Mouse (Mus musculus) thymus, postnatal 4 days (tissue): ENCODE results near the gene Spag9.

Source experiments
- DNase-seq: peaks from one replicate; pipeline ENCODE4 v3.0.0; 2021

Gene Spag9

GRCm38 (mm10) chr11:94134076-94134838 is 138.4 kb downstream of the Spag9 start:
- no peak for DNase-seq

GRCm38 (mm10) chr11:94135581-94136001 is 139.7 kb downstream of the Spag9 start:
- no peak for DNase-seq

DNA sequence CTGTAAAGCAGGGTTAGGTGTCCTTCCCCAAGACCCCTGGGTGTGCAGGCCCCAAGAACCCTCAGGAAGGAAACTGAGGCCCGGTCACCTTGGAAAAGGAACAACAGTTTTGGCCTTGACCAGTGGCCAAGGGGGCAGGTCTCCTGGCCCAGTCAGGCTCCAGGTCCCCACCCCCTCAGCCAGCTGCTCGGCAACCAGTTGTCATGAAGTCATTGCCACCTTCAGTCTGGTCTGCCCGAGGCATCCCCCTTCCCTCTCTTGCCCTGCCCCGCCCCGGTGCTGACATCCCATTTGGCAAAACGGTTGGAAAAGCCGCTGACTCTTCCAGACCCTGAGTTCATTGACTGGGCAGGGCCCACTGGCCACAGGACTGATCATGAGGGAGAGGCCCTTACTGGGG is 140.8 kb downstream of the Spag9 start:
- DNase-seq: no peak

DNA sequence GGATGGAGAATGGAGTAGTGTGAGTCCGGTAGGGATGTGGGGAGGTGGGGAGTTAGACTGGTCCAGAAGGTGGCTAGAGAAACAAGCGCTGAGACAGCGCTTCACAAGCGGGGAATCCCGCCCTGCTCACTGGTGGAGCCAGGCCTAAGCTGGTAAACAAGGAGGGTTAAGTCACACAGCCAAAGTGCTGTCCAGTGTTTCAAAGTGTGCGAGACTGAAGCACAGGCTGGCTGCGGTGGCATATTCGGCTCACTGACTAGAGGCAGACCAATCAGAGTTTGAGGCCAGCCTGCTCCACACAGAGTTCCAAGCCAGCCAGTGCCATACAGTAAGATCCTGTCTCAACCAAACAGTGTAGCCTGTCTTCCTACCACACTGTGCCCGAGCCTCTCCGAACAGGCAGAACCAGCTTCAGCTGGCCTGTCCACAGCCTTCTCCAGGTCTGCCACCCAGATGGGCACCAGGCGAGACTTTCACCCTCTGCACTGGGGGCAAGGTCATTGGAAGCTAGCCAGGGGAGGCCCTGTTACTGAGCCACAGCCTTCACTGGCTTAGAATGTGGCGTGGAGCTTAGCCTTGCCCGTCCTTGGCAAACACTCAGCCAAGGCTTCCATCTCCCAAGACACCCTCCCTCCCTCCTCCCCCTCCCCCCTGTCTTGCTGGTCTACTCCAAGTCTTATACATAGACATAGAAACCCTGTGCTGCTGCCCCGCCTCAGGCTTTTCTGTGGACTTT is 141.6 kb downstream of the Spag9 start:
- no peak for DNase-seq

DNA sequence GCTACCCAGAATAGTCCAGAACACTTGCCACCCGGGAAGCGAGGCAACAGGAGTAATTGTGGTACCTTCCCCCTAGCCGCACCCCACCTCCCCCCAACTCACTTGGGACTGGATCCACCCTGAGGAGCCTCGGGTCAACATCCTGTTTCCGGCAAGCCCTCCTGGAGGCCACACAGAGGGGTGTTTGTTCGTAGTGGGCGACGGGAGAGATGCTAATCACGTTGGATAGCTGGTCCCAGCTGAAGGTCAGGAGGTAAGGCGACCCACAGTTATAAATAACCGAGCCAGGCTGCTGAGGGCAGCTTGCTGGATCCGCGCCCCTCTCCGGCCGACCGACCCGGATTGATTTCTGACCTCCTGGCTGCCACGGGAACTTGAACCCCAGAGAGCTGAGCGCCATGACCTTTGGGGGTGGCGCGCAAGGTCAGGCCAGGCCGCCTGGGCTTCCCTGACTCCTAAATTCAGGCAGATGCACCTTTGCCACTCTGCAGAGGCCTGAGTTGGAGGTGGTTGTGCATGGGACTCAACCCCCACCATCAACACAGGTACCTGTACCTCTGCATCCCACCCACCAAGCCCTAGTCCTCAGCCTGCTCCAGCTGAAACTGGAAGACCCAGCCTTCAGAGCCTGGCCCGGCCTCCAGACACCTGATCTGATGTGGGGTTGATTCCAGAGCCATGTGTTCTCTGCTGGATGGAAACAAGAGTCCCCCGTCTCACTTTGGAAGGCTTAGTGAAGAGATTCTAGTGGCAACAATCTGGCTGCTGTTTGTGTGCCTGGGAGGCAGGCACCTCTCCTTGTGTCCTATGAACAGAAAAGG is 142.7 kb downstream of the Spag9 start:
- DNase-seq: no peak

DNA sequence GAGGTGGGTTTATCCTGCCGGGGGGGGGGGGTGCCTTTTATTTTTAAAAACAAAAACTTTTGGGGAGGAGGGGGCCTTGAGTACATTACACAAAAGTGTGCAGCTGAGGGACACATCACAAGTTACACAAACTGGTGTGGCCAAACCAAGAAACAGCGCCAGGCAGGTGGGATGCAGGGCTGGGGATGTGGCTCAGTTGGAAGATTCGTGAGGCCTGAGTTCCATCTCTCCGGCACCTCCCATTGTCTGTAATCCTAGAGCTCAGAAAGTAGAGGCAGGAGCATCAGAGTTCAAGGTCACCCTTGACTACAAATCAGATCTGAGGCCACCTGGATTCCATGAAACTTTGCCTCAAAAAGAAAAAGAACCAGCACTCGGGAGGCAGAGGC is 143.3 kb downstream of the Spag9 start:
- no peak for DNase-seq

- no peak for DNase-seq
These were observed 144.6 kb downstream of the Spag9 start for GRCm38 (mm10) chr11:94140540-94140939.

- no peak for DNase-seq
These were observed 145.7 kb downstream of the Spag9 start for GRCm38 (mm10) chr11:94141564-94141963.

DNA sequence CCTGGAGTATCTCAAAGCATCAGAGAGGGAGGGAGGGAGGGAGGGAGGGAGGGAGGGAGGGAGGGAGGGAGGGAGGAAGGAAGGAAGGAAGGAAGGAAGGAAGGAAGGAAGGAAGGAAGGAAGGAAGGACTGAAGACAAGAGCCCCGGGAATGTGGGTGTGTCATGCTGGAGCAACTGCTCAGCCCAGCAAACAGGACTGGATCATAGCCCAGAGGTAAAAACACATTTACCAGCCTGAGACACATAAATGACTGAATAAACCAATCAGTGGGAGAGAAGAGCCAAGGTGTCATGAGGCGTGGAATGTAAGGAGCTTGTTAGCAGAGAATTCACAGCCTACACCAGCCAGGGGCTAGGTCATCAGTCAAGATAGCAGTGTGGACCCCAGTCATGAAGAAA is 147.4 kb downstream of the Spag9 start:
- DNase-seq: no peak

DNA sequence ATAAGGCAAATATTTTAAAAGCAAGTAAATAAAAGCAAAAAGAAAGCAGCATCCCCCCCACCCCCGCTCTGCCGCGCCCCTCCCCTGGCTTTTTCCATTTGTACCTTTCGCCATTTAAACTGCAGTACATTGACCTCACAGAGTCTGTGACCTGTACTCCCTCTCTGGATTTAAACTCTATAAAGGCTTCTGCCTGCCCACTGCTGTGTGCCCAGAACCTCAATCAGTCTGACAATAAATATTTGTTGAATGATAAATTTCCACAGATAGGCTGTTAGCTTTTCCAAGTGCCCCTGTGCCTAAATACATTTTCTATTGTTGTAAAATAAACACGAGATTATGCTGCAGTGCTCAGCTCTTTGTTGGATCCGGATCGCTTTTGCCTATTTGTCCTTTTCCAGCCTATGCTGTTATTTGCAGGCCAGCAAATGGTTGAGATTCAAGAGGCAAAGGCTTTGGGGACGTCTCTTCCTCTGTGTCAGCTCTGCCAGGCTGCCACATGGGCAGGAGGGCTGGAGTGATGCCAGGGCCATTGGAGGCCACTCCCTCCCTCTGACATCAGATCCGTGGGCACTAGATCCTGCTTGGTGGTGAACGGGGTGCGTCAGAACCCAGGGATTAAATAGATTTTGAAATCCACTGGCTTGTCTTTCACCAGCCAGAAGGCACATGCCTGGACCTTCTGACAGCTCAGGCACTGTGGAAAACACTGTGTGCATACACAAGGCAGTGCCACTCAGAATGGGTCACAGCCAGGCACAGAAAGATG is 149.1 kb downstream of the Spag9 start:
- no peak for DNase-seq

GRCm38 (mm10) chr11:94146049-94146605 is 150.2 kb downstream of the Spag9 start:
- no peak for DNase-seq

DNA sequence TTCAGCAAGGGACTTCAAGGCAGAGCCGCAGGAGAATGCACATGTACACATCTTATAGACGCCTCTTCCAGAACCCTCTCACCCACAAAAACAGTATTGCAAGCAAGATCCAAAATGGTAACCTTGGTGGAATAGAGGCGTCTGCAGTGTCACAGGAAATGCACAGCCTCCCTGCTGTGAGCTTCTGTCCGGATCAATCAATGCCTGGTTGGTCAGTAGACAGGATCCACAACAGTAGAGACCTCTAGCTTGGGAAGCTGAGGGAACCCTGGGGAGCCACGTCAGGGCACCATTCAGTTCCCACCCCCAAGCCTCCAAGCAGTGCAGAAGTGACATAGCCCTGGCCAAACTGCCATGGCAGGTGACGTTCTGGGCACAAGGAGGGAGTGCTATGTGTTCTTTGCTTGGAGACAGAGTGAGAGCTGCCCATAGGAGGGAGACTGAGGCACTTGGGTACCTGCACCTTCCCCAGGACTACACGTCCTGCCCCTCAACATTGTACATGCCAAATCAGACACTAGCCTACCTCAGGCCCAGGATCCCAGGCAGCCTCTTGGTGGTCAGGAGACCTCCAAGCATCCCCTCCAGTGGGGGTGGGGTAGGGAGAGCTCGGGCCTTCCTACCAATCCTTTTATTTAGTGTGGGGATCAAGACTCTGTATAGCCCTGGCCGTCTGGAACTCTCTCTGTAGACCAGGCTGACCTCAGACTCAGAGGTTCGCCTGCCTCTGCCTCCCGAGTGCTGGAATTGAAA is 151.0 kb downstream of the Spag9 start:
- DNase-seq: no peak

DNA sequence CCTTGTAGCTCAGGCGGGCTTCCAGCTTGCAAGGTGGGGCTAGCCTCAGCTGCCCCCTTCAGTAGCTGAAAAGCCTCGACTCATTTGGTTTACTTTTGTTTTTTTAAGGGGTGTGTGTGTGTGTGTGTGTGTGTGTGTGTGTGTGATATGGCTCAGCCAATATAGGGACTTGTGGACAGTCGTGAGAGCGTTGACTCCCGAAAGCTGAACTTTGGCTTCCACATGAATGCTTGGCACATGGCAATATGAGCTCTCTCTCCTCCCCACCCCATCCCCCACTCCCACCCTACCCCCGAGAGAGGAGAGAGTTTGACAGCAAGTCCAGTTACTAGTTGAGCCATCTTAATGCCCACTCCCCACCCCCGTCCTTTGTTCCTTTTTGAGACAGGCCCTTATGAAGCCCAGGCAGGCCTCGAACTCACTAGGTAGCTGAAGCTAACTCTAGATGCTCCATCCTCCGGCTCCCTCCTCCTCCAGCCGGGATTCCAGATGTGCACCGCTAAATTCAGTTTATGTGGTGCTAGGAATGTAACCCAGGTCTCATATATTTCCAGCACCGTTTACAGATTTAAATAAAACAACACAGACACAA is 152.3 kb downstream of the Spag9 start:
- DNase-seq: no peak

DNA sequence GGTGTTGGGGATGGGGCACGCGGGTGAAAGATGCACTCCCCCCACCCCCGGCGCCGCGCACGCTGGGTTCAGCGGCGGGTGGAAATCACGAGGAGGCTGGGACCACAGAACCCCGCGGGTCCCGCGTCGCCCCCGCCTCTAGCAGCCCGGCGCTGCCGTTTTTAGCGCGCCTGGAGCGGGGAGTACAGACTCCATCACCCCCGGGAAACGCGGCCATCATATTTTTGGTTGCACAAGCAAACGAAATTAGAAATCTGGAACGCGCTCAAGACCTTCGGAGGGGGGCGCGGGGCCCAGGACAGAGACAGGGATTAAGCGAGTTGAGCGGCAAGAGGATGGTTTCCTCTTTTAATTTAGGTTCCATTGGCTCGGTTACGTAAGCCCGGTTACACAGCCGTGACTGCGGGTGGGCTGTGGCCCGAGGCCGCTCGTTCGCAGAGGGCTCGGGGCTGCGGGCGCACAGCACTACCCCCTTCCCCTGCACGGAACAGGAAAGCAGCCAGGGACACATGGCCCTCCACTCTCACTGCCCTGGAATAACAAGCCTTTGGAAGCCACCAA is 153.1 kb downstream of the Spag9 start:
- peak; percentile 41 for DNase-seq

- DNase-seq: peak; percentile 40
These were observed 153.8 kb downstream of the Spag9 start for GRCm38 (mm10) chr11:94149509-94150259.

DNA sequence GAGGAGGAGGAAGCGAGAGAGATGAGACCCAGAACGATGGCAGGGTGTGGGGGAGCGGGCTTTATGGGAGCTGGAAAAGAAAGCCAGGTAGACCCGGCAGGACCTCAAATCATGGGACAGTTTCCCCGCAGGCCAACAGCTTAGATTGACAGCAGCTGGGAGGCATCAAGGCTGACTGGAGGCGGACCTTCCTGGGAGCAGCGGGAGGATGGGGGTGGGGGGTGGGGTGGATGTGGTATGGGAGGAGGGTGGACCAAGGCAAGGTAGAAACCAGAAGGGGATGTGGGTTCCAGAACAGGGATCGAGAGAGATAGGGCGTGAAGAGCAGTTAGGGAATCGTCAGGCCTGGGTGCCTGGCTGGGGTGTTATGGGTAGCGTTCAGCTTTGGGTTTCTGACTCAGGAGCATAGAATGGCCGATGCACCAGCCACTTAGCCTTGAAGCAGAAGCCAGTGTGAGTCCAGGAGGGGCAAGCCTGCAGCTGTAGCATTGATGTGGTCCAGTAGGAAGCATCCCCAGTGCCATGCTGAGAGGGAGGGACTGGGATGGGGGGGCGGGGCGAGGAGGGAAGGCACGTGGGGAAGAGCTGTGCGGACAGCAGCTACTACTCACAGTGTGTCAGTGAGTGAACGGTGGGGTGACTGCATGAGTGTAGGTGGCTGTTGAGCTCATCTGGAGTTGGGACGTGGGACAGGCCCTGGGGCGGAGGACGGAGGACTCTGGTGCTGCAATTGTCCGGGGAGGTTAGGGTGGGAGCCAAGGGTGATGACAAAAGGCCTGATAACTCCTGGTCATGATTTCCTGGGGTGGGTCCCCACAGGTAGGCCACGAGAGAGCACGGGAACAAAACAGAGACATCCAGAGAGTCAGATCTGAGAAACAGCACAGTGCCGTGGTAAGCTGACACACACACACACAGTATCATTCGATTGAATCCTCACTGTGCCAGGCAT is 154.9 kb downstream of the Spag9 start:
- DNase-seq: no peak

GRCm38 (mm10) chr11:94154201-94154600 is 158.3 kb downstream of the Spag9 start:
- DNase-seq: no peak

- DNase-seq: no peak
These were observed 162.6 kb downstream of the Spag9 start for GRCm38 (mm10) chr11:94158521-94158920.
